Mouse (Mus musculus) intestine, embryonic 14.5 days (tissue): Measurements from ENCODE around the gene Car9. TPM values are rescaled to one million over a fixed set of nuclear protein-coding genes. Genes with fewer than 3 reads are reported as not detected.

Source experiments
- ATAC-seq: fragments of 200-750 bp; cut with Nextera tagmentation; replicated peaks from 2 replicates; pipeline ENCODE4 v1.8.0; 2017; ENCODE audit warnings: low read depth, moderate number of reproducible peaks, moderate TSS enrichment, moderate library complexity; ENCODE audit not compliant: low FRiP score, low TSS enrichment
- DNase-seq: peaks from one replicate; pipeline ENCODE4 v3.0.0-alpha.2; 2018; ENCODE audit warnings: low spot score
- H3K27ac ChIP-seq: fragments of 300-500 bp; sonication (generic); 2 replicates; pipeline ENCODE4 v1.5.1; 2014; ENCODE audit warnings: low read depth, mild to moderate bottlenecking, control low read depth
- H3K27me3 ChIP-seq: fragments of 300-500 bp; sonication (generic); replicated peaks from 2 replicates; pipeline ENCODE4 v1.6.1; 2014; ENCODE audit warnings: low read length, control low read depth; ENCODE audit not compliant: control insufficient read depth, insufficient read depth
- H3K36me3 ChIP-seq: fragments of 300-500 bp; sonication (generic); 2 replicates; pipeline ENCODE4 v1.6.1; 2014; ENCODE audit warnings: low read length, control low read depth; ENCODE audit not compliant: control insufficient read depth, insufficient read depth
- H3K4me1 ChIP-seq: fragments of 300-500 bp; sonication (generic); replicated peaks from 2 replicates; pipeline ENCODE4 v1.6.1; 2014; ENCODE audit warnings: low read length, control low read depth, mixed read lengths; ENCODE audit not compliant: control insufficient read depth, insufficient read depth
- H3K4me2 ChIP-seq: fragments of 300-500 bp; sonication (generic); 2 replicates; pipeline ENCODE4 v1.6.1; 2014; ENCODE audit warnings: low read length
- H3K4me3 ChIP-seq: fragments of 300-500 bp; sonication (generic); 2 replicates; pipeline ENCODE4 v1.5.1; 2014; ENCODE audit warnings: low read depth, low read length, control low read depth, mixed read lengths
- H3K9ac ChIP-seq: fragments of 300-500 bp; sonication (generic); 2 replicates; pipeline ENCODE4 v1.6.1; 2014; ENCODE audit warnings: mild to moderate bottlenecking, low read length
- H3K9me3 ChIP-seq: fragments of 300-500 bp; sonication (generic); 2 replicates; pipeline ENCODE4 v1.6.1; 2016; ENCODE audit warnings: low read length, control low read depth; ENCODE audit not compliant: control insufficient read depth
- WGBS: fragments of 180-500 bp; shearing (Covaris S2); extraction: QIAGEN DNeasy Blood & Tissue Kit; methylation state at CpG from one replicate; pipeline ENCODE4 v1.1.7; 2014; 5-methylcytosine and 5-hydroxymethylcytosine counted together
- polyA plus RNA-seq: library from polyadenylated mRNA; unstranded; fragments of >200 nt; fragmentation: Nextera tagmentation; extraction: Ambion mirVana; gene quantifications from 2 replicates; pipeline ENCODE4 v1.2.1, GENCODE M21; 2014

The Car9 gene
- polyA plus RNA-seq, 1 experiment from 2014 or later: 9.4 TPM

GRCm38 (mm10) chr4:43519956-43520355 lies 13.2 kb downstream of the Car9 start:
- H3K4me3 ChIP-seq: peak overlapping the region; percentile 1
- peak overlapping the region; percentile 71 for H3K4me2 ChIP-seq
- no peak overlapping the region for H3K27ac ChIP-seq
- ATAC-seq: peak; percentile 29; the same call in 1 of the 2 replicates
- H3K9me3 ChIP-seq: no peaks in the 10 kb centered on the region
- DNase-seq: peak; percentile 100
- no peaks in the 10 kb centered on the region for H3K27me3 ChIP-seq
- no peak overlapping the region for H3K9ac ChIP-seq
- WGBS: 12% methylated on average over 6 of the region's 6 CpGs
- peaks cover 33% of the 10 kb centered on the region for H3K36me3 ChIP-seq
- peaks cover 23% of the 10 kb centered on the region for H3K4me1 ChIP-seq

GRCm38 (mm10) chr4:43527880-43528279 lies 21.1 kb downstream of the Car9 start:
- H3K36me3 ChIP-seq: peaks cover 21% of the 10 kb centered on the region
- H3K4me3 ChIP-seq: no peak overlapping the region
- DNase-seq (no peak), ATAC-seq (no peak)
- no peaks in the 10 kb centered on the region for H3K27me3 ChIP-seq
- H3K4me2 ChIP-seq: no peak overlapping the region
- H3K9me3 ChIP-seq: no peaks in the 10 kb centered on the region
- 0 out of 2 replicates have a peak, but pooled peaks cover 7% of the 10 kb centered on the region for H3K4me1 ChIP-seq
- 68% methylated on average over 5 of the region's 5 CpGs for WGBS
- no peak overlapping the region for H3K9ac ChIP-seq
- H3K27ac ChIP-seq: no peak overlapping the region

- WGBS: 83% methylated on average over 9 of the region's 9 CpGs
- Histone ChIP-seq H3K9ac (no peak overlapping the region), H3K27ac (no peak overlapping the region), H3K36me3 (peaks cover 27% of the 10 kb centered on the region), H3K27me3 (no peaks in the 10 kb centered on the region), H3K9me3 (no peaks in the 10 kb centered on the region), H3K4me2 (no peak overlapping the region), H3K4me3 (no peak overlapping the region), H3K4me1 (0 out of 2 replicates have a peak, but pooled peaks cover 7% of the 10 kb centered on the region)
- ATAC-seq (no peak), DNase-seq (no peak)
Measured at GRCm38 (mm10) chr4:43528487-43528886, 21.7 kb downstream of the Car9 start.

- DNase-seq (no peak), ATAC-seq (no peak)
- Histone ChIP-seq H3K4me1 (no peaks in the 10 kb centered on the region), H3K9ac (no peak overlapping the region), H3K4me2 (no peak overlapping the region), H3K4me3 (no peak overlapping the region), H3K27ac (peak overlapping the region; percentile 27; the same call in 1 of the 2 replicates), H3K27me3 (no peaks in the 10 kb centered on the region), H3K9me3 (no peaks in the 10 kb centered on the region), H3K36me3 (peaks cover 42% of the 10 kb centered on the region)
- WGBS: 55% methylated on average over 8 of the region's 8 CpGs
Measured at GRCm38 (mm10) chr4:43530081-43530501, 23.3 kb downstream of the Car9 start.

- H3K9me3 ChIP-seq: no peaks in the 10 kb centered on the region
- DNase-seq: peak; percentile 87
- 15% methylated on average over 7 of the region's 7 CpGs for WGBS
- peak overlapping the region; percentile 27; the same call in 1 of the 2 replicates for H3K27ac ChIP-seq
- no peak; the same call in 1 of the 2 replicates for ATAC-seq
- H3K36me3 ChIP-seq: peaks cover 47% of the 10 kb centered on the region
- no peak overlapping the region for H3K9ac ChIP-seq
- no peaks in the 10 kb centered on the region for H3K27me3 ChIP-seq
- no peak overlapping the region for H3K4me3 ChIP-seq
- H3K4me2 ChIP-seq: no peak overlapping the region
- H3K4me1 ChIP-seq: no peaks in the 10 kb centered on the region
Measured at GRCm38 (mm10) chr4:43530581-43530980, 23.8 kb downstream of the Car9 start.

- DNase-seq (no peak), ATAC-seq (no peak)
- peaks cover 74% of the 10 kb centered on the region for H3K36me3 ChIP-seq
- H3K27me3 ChIP-seq: no peaks in the 10 kb centered on the region
- no peaks in the 10 kb centered on the region for H3K4me1 ChIP-seq
- no peak overlapping the region for H3K4me2 ChIP-seq
- no peak overlapping the region for H3K27ac ChIP-seq
- 82% methylated on average over 9 of the region's 9 CpGs for WGBS
- no peaks in the 10 kb centered on the region for H3K9me3 ChIP-seq
- no peak overlapping the region for H3K9ac ChIP-seq
- H3K4me3 ChIP-seq: no peak overlapping the region
Measured at GRCm38 (mm10) chr4:43533270-43533669, 26.5 kb downstream of the Car9 start.

- Histone ChIP-seq H3K9ac (no peak overlapping the region), H3K4me1 (no peaks in the 10 kb centered on the region), H3K36me3 (peaks cover 97% of the 10 kb centered on the region), H3K27me3 (no peaks in the 10 kb centered on the region), H3K4me2 (no peak overlapping the region), H3K4me3 (no peak overlapping the region), H3K9me3 (no peaks in the 10 kb centered on the region), H3K27ac (no peak overlapping the region)
- WGBS: 92% methylated on average over 8 of the region's 8 CpGs
- ATAC-seq: no peak
- no peak for DNase-seq
Measured at GRCm38 (mm10) chr4:43535628-43536027, 28.9 kb downstream of the Car9 start.

GRCm38 (mm10) chr4:43536031-43536430 lies 29.3 kb downstream of the Car9 start:
- Histone ChIP-seq H3K9me3 (no peaks in the 10 kb centered on the region), H3K27me3 (no peaks in the 10 kb centered on the region), H3K4me2 (no peak overlapping the region), H3K9ac (no peak overlapping the region), H3K4me1 (no peaks in the 10 kb centered on the region), H3K36me3 (peaks cover 99% of the 10 kb centered on the region), H3K27ac (no peak overlapping the region), H3K4me3 (no peak overlapping the region)
- DNase-seq (no peak), ATAC-seq (no peak)
- WGBS: 94% methylated on average over 9 of the region's 9 CpGs

- Histone ChIP-seq H3K4me2 (no peak overlapping the region), H3K9ac (no peak overlapping the region), H3K4me3 (no peak overlapping the region), H3K27ac (no peak overlapping the region), H3K27me3 (no peaks in the 10 kb centered on the region), H3K9me3 (no peaks in the 10 kb centered on the region), H3K36me3 (peaks cover 100% of the 10 kb centered on the region), H3K4me1 (no peaks in the 10 kb centered on the region)
- ATAC-seq: no peak
- no peak for DNase-seq
- 69% methylated on average over 3 of the region's 3 CpGs for WGBS
Measured at GRCm38 (mm10) chr4:43542044-43542443, 35.3 kb downstream of the Car9 start.
